Mouse (Mus musculus): ENCODE results near the gene Neurod2. TPM values are rescaled to one million over a fixed set of nuclear protein-coding genes. Genes with fewer than 3 reads are reported as not detected.

Gene Neurod2
- polyA plus RNA-seq, 1 experiment = not detected

GRCm38 (mm10) chr11:98338507-98338961 lies 9.1 kb upstream of the Neurod2 start:
- H3K79me2 ChIP-seq (ENCODE audit: control insufficient read depth, insufficient read depth) = no peaks in the 10 kb centered on the region
- peak overlapping the region; percentile 55 for H3ac ChIP-seq (ENCODE audit: control insufficient read depth, insufficient read length, low read depth)
- H3K27me3 ChIP-seq (ENCODE audit: control insufficient read depth, insufficient read depth, insufficient read length) = peaks cover 60% of the 10 kb centered on the region
- H3K4me3 ChIP-seq (ENCODE audit: insufficient read depth, poor library complexity, severe bottlenecking) = no peak overlapping the region
- H3K79me3 ChIP-seq (ENCODE audit: low read depth) = no peaks in the 10 kb centered on the region
- H3K36me3 ChIP-seq (ENCODE audit: control insufficient read depth, insufficient read depth) = no peaks in the 10 kb centered on the region
- no peak for TF ChIP-seq CTCF (IDR thresholded peaks at IDR 0.05; ENCODE audit: control insufficient read depth, insufficient read depth, insufficient read length)
- TF ChIP-seq CEBPB (IDR thresholded peaks at IDR 0.05; ENCODE audit: low read depth) = no peak
- TF ChIP-seq FOSL1 (IDR thresholded peaks at IDR 0.05; ENCODE audit: insufficient read depth, low read length, poor library complexity, severe bottlenecking) = no peak
- no peak for TF ChIP-seq USF1 (IDR thresholded peaks at IDR 0.05; ENCODE audit: low read depth)
- no peak for TF ChIP-seq MYOG (IDR thresholded peaks at IDR 0.05; ENCODE audit: control insufficient read depth, extremely low read depth, insufficient read length)
- no peak for TF ChIP-seq MYOD1 (IDR thresholded peaks at IDR 0.05; ENCODE audit: control insufficient read depth, insufficient read length, low read depth)
- no peak for TF ChIP-seq MAX (IDR thresholded peaks at IDR 0.05)

- Histone ChIP-seq H3K79me3 (ENCODE audit: low read depth) (no peaks in the 10 kb centered on the region), H3K79me2 (ENCODE audit: control insufficient read depth, insufficient read depth) (no peaks in the 10 kb centered on the region), H3ac (ENCODE audit: control insufficient read depth, insufficient read length, low read depth) (no peak overlapping the region), H3K36me3 (ENCODE audit: control insufficient read depth, insufficient read depth) (no peaks in the 10 kb centered on the region), H3K4me3 (ENCODE audit: insufficient read depth, poor library complexity, severe bottlenecking) (no peak overlapping the region), H3K27me3 (ENCODE audit: control insufficient read depth, insufficient read depth, insufficient read length) (peaks cover 61% of the 10 kb centered on the region)
- TF ChIP-seq MAX (IDR thresholded peaks at IDR 0.05) (no peak), MYOG (IDR thresholded peaks at IDR 0.05; ENCODE audit: control insufficient read depth, extremely low read depth, insufficient read length) (no peak), USF1 (IDR thresholded peaks at IDR 0.05; ENCODE audit: low read depth) (no peak)
These were observed 7.0 kb upstream of the Neurod2 start for GRCm38 (mm10) chr11:98336245-98337107.

- no peaks in the 10 kb centered on the region for H3K79me2 ChIP-seq (ENCODE audit: control insufficient read depth, insufficient read depth)
- H3K4me3 ChIP-seq (ENCODE audit: insufficient read depth, poor library complexity, severe bottlenecking) = no peak overlapping the region
- no peaks in the 10 kb centered on the region for H3K79me3 ChIP-seq (ENCODE audit: low read depth)
- no peak overlapping the region for H3ac ChIP-seq (ENCODE audit: control insufficient read depth, insufficient read length, low read depth)
- no peaks in the 10 kb centered on the region for H3K36me3 ChIP-seq (ENCODE audit: control insufficient read depth, insufficient read depth)
- TF ChIP-seq USF1 (IDR thresholded peaks at IDR 0.05; ENCODE audit: low read depth) (no peak), FOSL1 (IDR thresholded peaks at IDR 0.05; ENCODE audit: insufficient read depth, low read length, poor library complexity, severe bottlenecking) (no peak), MAX (IDR thresholded peaks at IDR 0.05) (no peak), CEBPB (IDR thresholded peaks at IDR 0.05; ENCODE audit: low read depth) (no peak), CTCF (IDR thresholded peaks at IDR 0.05; ENCODE audit: control insufficient read depth, insufficient read depth, insufficient read length) (no peak), MYOG (IDR thresholded peaks at IDR 0.05; ENCODE audit: control insufficient read depth, extremely low read depth, insufficient read length) (no peak), MYOD1 (IDR thresholded peaks at IDR 0.05; ENCODE audit: control insufficient read depth, insufficient read length, low read depth) (no peak)
- H3K27me3 ChIP-seq (ENCODE audit: control insufficient read depth, insufficient read depth, insufficient read length) = peaks cover 71% of the 10 kb centered on the region
These were observed 5.8 kb upstream of the Neurod2 start for GRCm38 (mm10) chr11:98335250-98335649.

GRCm38 (mm10) chr11:98333981-98334741 lies 4.7 kb upstream of the Neurod2 start:
- Histone ChIP-seq H3K79me3 (ENCODE audit: low read depth) (no peaks in the 10 kb centered on the region), H3K4me3 (ENCODE audit: insufficient read depth, poor library complexity, severe bottlenecking) (no peak overlapping the region), H3K36me3 (ENCODE audit: control insufficient read depth, insufficient read depth) (no peaks in the 10 kb centered on the region), H3K79me2 (ENCODE audit: control insufficient read depth, insufficient read depth) (no peaks in the 10 kb centered on the region), H3ac (ENCODE audit: control insufficient read depth, insufficient read length, low read depth) (no peak overlapping the region), H3K27me3 (ENCODE audit: control insufficient read depth, insufficient read depth, insufficient read length) (peaks cover 73% of the 10 kb centered on the region)
- TF ChIP-seq CTCF (IDR thresholded peaks at IDR 0.05; ENCODE audit: control insufficient read depth, insufficient read depth, insufficient read length) (no peak), FOSL1 (IDR thresholded peaks at IDR 0.05; ENCODE audit: insufficient read depth, low read length, poor library complexity, severe bottlenecking) (no peak), MYOD1 (IDR thresholded peaks at IDR 0.05; ENCODE audit: control insufficient read depth, insufficient read length, low read depth) (no peak), USF1 (IDR thresholded peaks at IDR 0.05; ENCODE audit: low read depth) (no peak), CEBPB (IDR thresholded peaks at IDR 0.05; ENCODE audit: low read depth) (no peak), MYOG (IDR thresholded peaks at IDR 0.05; ENCODE audit: control insufficient read depth, extremely low read depth, insufficient read length) (no peak), MAX (IDR thresholded peaks at IDR 0.05) (no peak)

- Histone ChIP-seq H3K27me3 (ENCODE audit: control insufficient read depth, insufficient read depth, insufficient read length) (peaks cover 77% of the 10 kb centered on the region), H3K79me2 (ENCODE audit: control insufficient read depth, insufficient read depth) (no peaks in the 10 kb centered on the region), H3K36me3 (ENCODE audit: control insufficient read depth, insufficient read depth) (no peaks in the 10 kb centered on the region), H3K4me3 (ENCODE audit: insufficient read depth, poor library complexity, severe bottlenecking) (no peak overlapping the region), H3ac (ENCODE audit: control insufficient read depth, insufficient read length, low read depth) (no peak overlapping the region), H3K79me3 (ENCODE audit: low read depth) (no peaks in the 10 kb centered on the region)
- TF ChIP-seq MYOG (IDR thresholded peaks at IDR 0.05; ENCODE audit: control insufficient read depth, extremely low read depth, insufficient read length) (no peak), USF1 (IDR thresholded peaks at IDR 0.05; ENCODE audit: low read depth) (no peak), MYOD1 (IDR thresholded peaks at IDR 0.05; ENCODE audit: control insufficient read depth, insufficient read length, low read depth) (no peak), CTCF (IDR thresholded peaks at IDR 0.05; ENCODE audit: control insufficient read depth, insufficient read depth, insufficient read length) (no peak), MAX (IDR thresholded peaks at IDR 0.05) (no peak), CEBPB (IDR thresholded peaks at IDR 0.05; ENCODE audit: low read depth) (no peak), FOSL1 (IDR thresholded peaks at IDR 0.05; ENCODE audit: insufficient read depth, low read length, poor library complexity, severe bottlenecking) (no peak)
These were observed 3.8 kb upstream of the Neurod2 start for GRCm38 (mm10) chr11:98333263-98333696.

Data from C2C12 (cell line).